Mouse (Mus musculus) lung, postnatal 0 days (tissue): ENCODE data around the gene Phykpl.
A peak's percentile ranks its signal among the peaks of the same experiment; 100 is the strongest.

ENCODE experiments used
- CTCF ChIP-seq: IDR thresholded peaks from 2 replicates; pipeline ENCODE4 v1.5.1; 2016; ENCODE audit warnings: antibody characterized with exemption, mild to moderate bottlenecking
- EP300 ChIP-seq: IDR thresholded peaks from 2 replicates; pipeline ENCODE4 v1.6.1; 2016; ENCODE audit warnings: antibody characterized with exemption, mild to moderate bottlenecking, control low read depth

DNA sequence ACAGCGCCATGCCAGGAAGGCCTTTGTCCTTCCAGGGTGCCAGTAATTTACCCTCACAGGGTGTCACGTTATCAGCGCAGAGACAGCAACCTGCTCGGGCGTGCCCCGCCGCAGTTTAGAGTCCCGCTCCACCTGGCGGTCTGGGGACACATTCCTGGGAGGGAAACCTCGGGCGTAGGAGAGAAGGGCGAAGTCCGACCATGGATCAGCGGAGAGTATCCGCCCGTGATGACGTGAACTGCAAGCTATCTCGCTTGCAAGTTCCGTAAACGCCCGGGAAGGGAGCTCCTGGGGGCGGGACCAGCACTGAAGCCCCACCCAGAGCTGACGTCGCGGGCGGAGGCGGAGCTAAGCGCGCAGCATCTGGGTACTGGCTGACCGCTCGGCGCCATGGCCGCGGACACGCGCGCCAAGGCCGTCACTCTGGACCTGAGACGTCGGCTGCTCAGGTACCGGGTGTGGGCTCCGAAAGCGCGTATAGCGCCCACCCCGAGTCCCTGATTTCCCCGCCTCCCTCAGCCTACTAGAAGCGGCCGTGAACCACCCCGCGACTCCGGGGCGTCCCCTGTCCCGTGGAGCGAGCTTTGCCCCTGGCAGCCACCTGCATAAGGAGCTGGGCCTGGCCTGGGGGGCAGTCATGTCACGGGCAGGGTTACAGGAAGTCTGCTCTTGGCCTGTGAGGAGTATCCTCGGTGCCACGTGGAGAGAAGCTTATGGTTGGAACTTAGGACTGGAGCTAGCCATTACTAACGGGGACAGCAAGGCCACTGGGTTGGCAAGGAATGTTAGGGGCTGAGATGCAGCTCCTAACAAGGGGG lies at the start of gene Phykpl:
- TF ChIP-seq CTCF (peak; percentile 69), EP300 (peak; percentile 69; the same call in 1 of the 2 replicates)
